Mouse (Mus musculus): Measurements from ENCODE around the gene Ly6g6e. TPM values are rescaled to one million over a fixed set of nuclear protein-coding genes. Genes with fewer than 3 reads are reported as not detected.

Gene Ly6g6e
- total and polyA plus RNA-seq, 2 experiments from 2014 or later, result 0.38 to 2.9 TPM

GRCm38 (mm10) chr17:35045807-35046680 lies 30.7 kb upstream of the Ly6g6e start:
- H3K36me3 ChIP-seq (ENCODE audit: insufficient read depth), result no peaks in the 10 kb centered on the region
- peak overlapping the region; percentile 44 for H3K4me3 ChIP-seq (ENCODE audit: low read depth, low read length)
- H3K9me3 ChIP-seq (ENCODE audit: low read length), result no peaks in the 10 kb centered on the region
- ATAC-seq (peak; percentile 80), DNase-seq (no peak)
- WGBS, result 7% methylated on average over 44 of the region's 48 CpGs
- peak overlapping the region; percentile 99 for H3K4me2 ChIP-seq (ENCODE audit: low read depth)
- H3K9ac ChIP-seq, result peak overlapping the region; percentile 68
- no peak for TF ChIP-seq CTCF (IDR thresholded peaks at IDR 0.05; ENCODE audit: low read depth)
- H3K4me1 ChIP-seq (ENCODE audit: insufficient read depth), result peaks cover 5% of the 10 kb centered on the region; the same call in 1 of the 2 replicates
- peak overlapping the region; percentile 72 for H3K27ac ChIP-seq (ENCODE audit: low read depth, low read length)
- no peaks in the 10 kb centered on the region for H3K27me3 ChIP-seq (ENCODE audit: insufficient read depth, low read length)

GRCm38 (mm10) chr17:35046681-35047455 lies 29.8 kb upstream of the Ly6g6e start, which contains the start of gene Msh5:
TSS of gene Msh5 (minus strand) at chr17:35046745.
- WGBS, result 4% methylated on average over 33 of the region's 33 CpGs
- Histone ChIP-seq H3K4me2 (ENCODE audit: low read depth) (peak within 1 kb of the TSS; percentile 99), H3K4me3 (ENCODE audit: low read depth, low read length) (peak within 1 kb of the TSS; percentile 44), H3K9ac (peak within 1 kb of the TSS; percentile 68), H3K4me1 (ENCODE audit: insufficient read depth) (peaks cover 9% of the 10 kb centered on the region; the same call in 1 of the 2 replicates), H3K27ac (ENCODE audit: low read depth, low read length) (peak within 1 kb of the TSS; percentile 72), H3K9me3 (ENCODE audit: low read length) (no peaks in the 10 kb centered on the region), H3K27me3 (ENCODE audit: insufficient read depth, low read length) (no peaks in the 10 kb centered on the region), H3K36me3 (ENCODE audit: insufficient read depth) (no peaks in the 10 kb centered on the region)
- DNase-seq (peak; percentile 96), ATAC-seq (peak; percentile 99)
- no peak for TF ChIP-seq CTCF (IDR thresholded peaks at IDR 0.05; ENCODE audit: low read depth)

- Histone ChIP-seq H3K9me3 (ENCODE audit: low read length) (no peaks in the 10 kb centered on the region), H3K9ac (no peak overlapping the region), H3K4me3 (ENCODE audit: low read depth, low read length) (no peak overlapping the region), H3K27ac (ENCODE audit: low read depth, low read length) (no peak overlapping the region), H3K36me3 (ENCODE audit: insufficient read depth) (no peaks in the 10 kb centered on the region), H3K27me3 (ENCODE audit: insufficient read depth, low read length) (no peaks in the 10 kb centered on the region), H3K4me2 (ENCODE audit: low read depth) (no peak overlapping the region), H3K4me1 (ENCODE audit: insufficient read depth) (peaks cover 12% of the 10 kb centered on the region; the same call in 1 of the 2 replicates)
- 63% methylated on average over 1 of the region's 1 CpGs for WGBS
- TF ChIP-seq CTCF (IDR thresholded peaks at IDR 0.05; ENCODE audit: low read depth), result no peak
- ATAC-seq (no peak), DNase-seq (no peak)
These were observed 29.0 kb upstream of the Ly6g6e start for GRCm38 (mm10) chr17:35047688-35048087.

GRCm38 (mm10) chr17:35048149-35048931 lies 28.4 kb upstream of the Ly6g6e start:
- no peaks in the 10 kb centered on the region for H3K36me3 ChIP-seq (ENCODE audit: insufficient read depth)
- WGBS, result 48% methylated on average over 11 of the region's 11 CpGs
- TF ChIP-seq CTCF (IDR thresholded peaks at IDR 0.05; ENCODE audit: low read depth), result no peak
- H3K4me1 ChIP-seq (ENCODE audit: insufficient read depth), result peaks cover 12% of the 10 kb centered on the region; the same call in 1 of the 2 replicates
- H3K27me3 ChIP-seq (ENCODE audit: insufficient read depth, low read length), result no peaks in the 10 kb centered on the region
- no peak overlapping the region for H3K27ac ChIP-seq (ENCODE audit: low read depth, low read length)
- no peaks in the 10 kb centered on the region for H3K9me3 ChIP-seq (ENCODE audit: low read length)
- no peak overlapping the region for H3K9ac ChIP-seq
- H3K4me3 ChIP-seq (ENCODE audit: low read depth, low read length), result no peak overlapping the region
- DNase-seq (no peak), ATAC-seq (no peak)
- no peak overlapping the region for H3K4me2 ChIP-seq (ENCODE audit: low read depth)

- 78% methylated on average over 5 of the region's 5 CpGs for WGBS
- H3K9me3 ChIP-seq (ENCODE audit: low read length), result no peaks in the 10 kb centered on the region
- H3K36me3 ChIP-seq (ENCODE audit: insufficient read depth), result 0 out of 2 replicates have a peak, but pooled peaks cover 2% of the 10 kb centered on the region
- no peak overlapping the region for H3K27ac ChIP-seq (ENCODE audit: low read depth, low read length)
- no peak overlapping the region for H3K9ac ChIP-seq
- ATAC-seq (no peak), DNase-seq (no peak)
- H3K4me1 ChIP-seq (ENCODE audit: insufficient read depth), result peaks cover 12% of the 10 kb centered on the region; the same call in 1 of the 2 replicates
- no peaks in the 10 kb centered on the region for H3K27me3 ChIP-seq (ENCODE audit: insufficient read depth, low read length)
- no peak for TF ChIP-seq CTCF (IDR thresholded peaks at IDR 0.05; ENCODE audit: low read depth)
- H3K4me3 ChIP-seq (ENCODE audit: low read depth, low read length), result no peak overlapping the region
- H3K4me2 ChIP-seq (ENCODE audit: low read depth), result no peak overlapping the region
These were observed 27.7 kb upstream of the Ly6g6e start for GRCm38 (mm10) chr17:35048932-35049440.

- Histone ChIP-seq H3K4me1 (ENCODE audit: insufficient read depth) (peaks cover 12% of the 10 kb centered on the region; the same call in 1 of the 2 replicates), H3K4me2 (ENCODE audit: low read depth) (peak within 1 kb of the TSS; percentile 59), H3K36me3 (ENCODE audit: insufficient read depth) (0 out of 2 replicates have a peak, but pooled peaks cover 5% of the 10 kb centered on the region), H3K27me3 (ENCODE audit: insufficient read depth, low read length) (no peaks in the 10 kb centered on the region), H3K9me3 (ENCODE audit: low read length) (no peaks in the 10 kb centered on the region), H3K4me3 (ENCODE audit: low read depth, low read length) (peak within 1 kb of the TSS; percentile 36), H3K9ac (peak within 1 kb of the TSS; percentile 48), H3K27ac (ENCODE audit: low read depth, low read length) (peak within 1 kb of the TSS; percentile 77)
- ATAC-seq, result no peak
- 2% methylated on average over 11 of the region's 11 CpGs for WGBS
- no peak for DNase-seq
- TF ChIP-seq CTCF (IDR thresholded peaks at IDR 0.05; ENCODE audit: low read depth), result no peak
These were observed 27.1 kb upstream of the Ly6g6e start, which contains the start of gene Clic1 for GRCm38 (mm10) chr17:35049561-35050016. TSS of gene Clic1 (plus strand) at chr17:35049966.
